Mouse (Mus musculus): Measurements from ENCODE around the gene Il1rn. TPM values are rescaled to one million over a fixed set of nuclear protein-coding genes. Genes with fewer than 3 reads are reported as not detected.

Gene Il1rn
- polyA plus RNA-seq, 1 experiment from 2014 or later, result 0.84 TPM

GRCm38 (mm10) chr2:24384393-24384792 is 47.7 kb downstream of the Il1rn start:
- Histone ChIP-seq H3K4me2 (no peak overlapping the region), H3K9me3 (replicated peaks) (no peaks in the 10 kb centered on the region), H3K9ac (no peak overlapping the region), H3K36me3 (no peaks in the 10 kb centered on the region), H3K4me1 (no peaks in the 10 kb centered on the region; the same call in 1 of the 2 replicates), H3K27ac (no peak overlapping the region), H3K4me3 (replicated peaks) (no peak overlapping the region), H3K27me3 (no peaks in the 10 kb centered on the region)
- ATAC-seq (replicated peaks; ENCODE audit: low FRiP score), result no peak

- H3K4me2 ChIP-seq, result no peak overlapping the region
Observed at GRCm38 (mm10) chr2:24385111-24385961, 48.7 kb downstream of the Il1rn start.

GRCm38 (mm10) chr2:24386158-24386963 is 49.7 kb downstream of the Il1rn start:
- ATAC-seq (replicated peaks; ENCODE audit: low FRiP score), result no peak
- WGBS, result 89% methylated on average over 21 of the region's 21 CpGs

More at GRCm38 (mm10) chr2:24385111-24385961, 48.7 kb downstream of the Il1rn start:
- Histone ChIP-seq H3K4me3 (replicated peaks) (no peak overlapping the region), H3K9me3 (replicated peaks) (no peaks in the 10 kb centered on the region), H3K36me3 (no peaks in the 10 kb centered on the region), H3K27ac (no peak overlapping the region), H3K9ac (no peak overlapping the region), H3K4me1 (no peaks in the 10 kb centered on the region; the same call in 1 of the 2 replicates), H3K27me3 (no peaks in the 10 kb centered on the region)
- WGBS, result 81% methylated on average over 14 of the region's 14 CpGs
- no peak for ATAC-seq (replicated peaks; ENCODE audit: low FRiP score)

GRCm38 (mm10) chr2:24386964-24387320 is 50.3 kb downstream of the Il1rn start:
- no peak overlapping the region for H3K4me2 ChIP-seq
- H3K9me3 ChIP-seq (replicated peaks), result no peaks in the 10 kb centered on the region
- no peaks in the 10 kb centered on the region for H3K27me3 ChIP-seq
- H3K9ac ChIP-seq, result no peak overlapping the region
- H3K4me3 ChIP-seq (replicated peaks), result no peak overlapping the region
- WGBS, result 82% methylated on average over 2 of the region's 2 CpGs
- H3K4me1 ChIP-seq, result no peaks in the 10 kb centered on the region; the same call in 1 of the 2 replicates
- no peak for ATAC-seq (replicated peaks; ENCODE audit: low FRiP score)
- no peak overlapping the region for H3K27ac ChIP-seq
- no peaks in the 10 kb centered on the region for H3K36me3 ChIP-seq

More at GRCm38 (mm10) chr2:24386158-24386963, 49.7 kb downstream of the Il1rn start:
- no peaks in the 10 kb centered on the region for H3K9me3 ChIP-seq (replicated peaks)
- no peak overlapping the region for H3K9ac ChIP-seq
- H3K27me3 ChIP-seq, result no peaks in the 10 kb centered on the region
- no peaks in the 10 kb centered on the region; the same call in 1 of the 2 replicates for H3K4me1 ChIP-seq
- H3K4me3 ChIP-seq (replicated peaks), result no peak overlapping the region
- H3K36me3 ChIP-seq, result no peaks in the 10 kb centered on the region
- H3K4me2 ChIP-seq, result no peak overlapping the region
- H3K27ac ChIP-seq, result no peak overlapping the region

- Histone ChIP-seq H3K27ac (no peak overlapping the region), H3K4me1 (no peaks in the 10 kb centered on the region; the same call in 1 of the 2 replicates), H3K27me3 (no peaks in the 10 kb centered on the region), H3K36me3 (no peaks in the 10 kb centered on the region), H3K9me3 (replicated peaks) (no peaks in the 10 kb centered on the region), H3K4me2 (no peak overlapping the region), H3K9ac (no peak overlapping the region), H3K4me3 (replicated peaks) (no peak overlapping the region)
- no peak for ATAC-seq (replicated peaks; ENCODE audit: low FRiP score)
- whole genome bisulfite sequencing, result 82% methylated on average over 4 of the region's 4 CpGs
Observed at GRCm38 (mm10) chr2:24387361-24388283, 51.0 kb downstream of the Il1rn start.

- Histone ChIP-seq H3K4me3 (replicated peaks) (no peak overlapping the region), H3K27me3 (no peaks in the 10 kb centered on the region), H3K36me3 (no peaks in the 10 kb centered on the region), H3K9me3 (replicated peaks) (no peaks in the 10 kb centered on the region), H3K27ac (no peak overlapping the region), H3K4me1 (no peaks in the 10 kb centered on the region), H3K9ac (no peak overlapping the region), H3K4me2 (no peak overlapping the region)
- 70% methylated on average over 2 of the region's 2 CpGs for WGBS
- ATAC-seq (replicated peaks; ENCODE audit: low FRiP score), result no peak
Observed at GRCm38 (mm10) chr2:24393251-24393650, 56.6 kb downstream of the Il1rn start.

- 2% methylated on average over 2 of the region's 2 CpGs for WGBS
- Histone ChIP-seq H3K4me2 (no peak overlapping the region), H3K27me3 (no peaks in the 10 kb centered on the region), H3K36me3 (no peaks in the 10 kb centered on the region), H3K4me1 (no peaks in the 10 kb centered on the region), H3K9me3 (replicated peaks) (no peaks in the 10 kb centered on the region), H3K4me3 (replicated peaks) (no peak overlapping the region), H3K9ac (no peak overlapping the region), H3K27ac (no peak overlapping the region)
- ATAC-seq (replicated peaks; ENCODE audit: low FRiP score), result no peak
Observed at GRCm38 (mm10) chr2:24397115-24397514, 60.5 kb downstream of the Il1rn start.

- no peak for ATAC-seq (replicated peaks; ENCODE audit: low FRiP score)
Observed at GRCm38 (mm10) chr2:24400711-24401110, 64.1 kb downstream of the Il1rn start.

More at GRCm38 (mm10) chr2:24400711-24401110, 64.1 kb downstream of the Il1rn start:
- no peak overlapping the region for H3K4me3 ChIP-seq (replicated peaks)
- no peaks in the 10 kb centered on the region for H3K9me3 ChIP-seq (replicated peaks)
- peaks cover 7% of the 10 kb centered on the region for H3K4me1 ChIP-seq
- H3K27me3 ChIP-seq, result peaks cover 6% of the 10 kb centered on the region; the same call in 1 of the 2 replicates
- no peaks in the 10 kb centered on the region for H3K36me3 ChIP-seq
- WGBS, result 82% methylated on average over 3 of the region's 3 CpGs
- H3K4me2 ChIP-seq, result no peak overlapping the region
- no peak overlapping the region for H3K27ac ChIP-seq
- H3K9ac ChIP-seq, result no peak overlapping the region

Other genes with a start within 250 kb of the Il1rn start
- gene Tbpl2, start 240.3 kb upstream of the Il1rn start, polyA plus RNA-seq (2015; fragmentation: Nextera tagmentation; extraction: Ambion mirVana), result not detected in 2 replicates
- gene Il1f8, start 183.7 kb upstream of the Il1rn start, polyA plus RNA-seq (2015; fragmentation: Nextera tagmentation; extraction: Ambion mirVana), result not detected in 2 replicates
- gene Il1f9, start 150.4 kb upstream of the Il1rn start, polyA plus RNA-seq (2015; fragmentation: Nextera tagmentation; extraction: Ambion mirVana), result 0.10 and 0.18 TPM in 2 replicates
- gene Il1f6, start 121.4 kb upstream of the Il1rn start, polyA plus RNA-seq (2015; fragmentation: Nextera tagmentation; extraction: Ambion mirVana), result not detected in 2 replicates
- gene Il1f5, start 59.9 kb upstream of the Il1rn start, polyA plus RNA-seq (2015; fragmentation: Nextera tagmentation; extraction: Ambion mirVana), result 0.12 and 0.23 TPM in 2 replicates
- gene Il1f10, start 45.7 kb upstream of the Il1rn start, polyA plus RNA-seq (2015; fragmentation: Nextera tagmentation; extraction: Ambion mirVana), result not detected in 2 replicates
- gene Psd4, start 30.7 kb downstream of the Il1rn start, polyA plus RNA-seq (2015; fragmentation: Nextera tagmentation; extraction: Ambion mirVana), result 2.2 and 2.3 TPM in 2 replicates
- gene Pax8, start 138.7 kb downstream of the Il1rn start, polyA plus RNA-seq (2015; fragmentation: Nextera tagmentation; extraction: Ambion mirVana), result 127 and 129 TPM in 2 replicates